Mouse (Mus musculus) midbrain, embryonic 14.5 days (tissue): Measurements from ENCODE around the gene Cgn. TPM values are rescaled to one million over a fixed set of nuclear protein-coding genes. Genes with fewer than 3 reads are reported as not detected.
A peak's percentile ranks its signal among the peaks of the same experiment; 100 is the strongest.

Source experiments
- ATAC-seq: fragments of 200-750 bp; cut with Nextera tagmentation; 2 replicates; pipeline ENCODE4 v1.8.0; 2017; ENCODE audit warnings: moderate number of reproducible peaks, moderate library complexity; ENCODE audit not compliant: low FRiP score, low TSS enrichment
- DNase-seq: peaks from one replicate; pipeline ENCODE4 v3.0.0-alpha.2; 2015
- H3K27ac ChIP-seq: fragments of 300-500 bp; sonication (generic); replicated peaks from 2 replicates; pipeline ENCODE4 v1.5.1; 2014; ENCODE audit warnings: mild to moderate bottlenecking, low read depth, low read length, moderate library complexity
- H3K27me3 ChIP-seq: fragments of 300-500 bp; sonication (generic); 2 replicates; pipeline ENCODE4 v1.6.1; 2014; ENCODE audit warnings: low read length, control low read depth, mixed read lengths; ENCODE audit not compliant: control insufficient read depth, insufficient read depth
- H3K36me3 ChIP-seq: fragments of 300-500 bp; sonication (generic); 2 replicates; pipeline ENCODE4 v1.6.1; 2014; ENCODE audit warnings: low read length, control low read depth; ENCODE audit not compliant: control insufficient read depth, insufficient read depth
- H3K4me1 ChIP-seq: fragments of 300-500 bp; sonication (generic); 2 replicates; pipeline ENCODE4 v1.6.1; 2014; ENCODE audit warnings: mild to moderate bottlenecking, antibody characterized with exemption, low read length, control low read depth; ENCODE audit not compliant: control insufficient read depth, insufficient read depth
- H3K4me2 ChIP-seq: fragments of 300-500 bp; sonication (generic); 2 replicates; pipeline ENCODE4 v1.6.1; 2014; ENCODE audit warnings: mild to moderate bottlenecking, low read length, moderate library complexity
- H3K4me3 ChIP-seq: fragments of 300-500 bp; sonication (generic); replicated peaks from 2 replicates; pipeline ENCODE4 v1.5.1; 2014; ENCODE audit warnings: low read depth, low read length
- H3K9ac ChIP-seq: fragments of 300-500 bp; sonication (generic); replicated peaks from 2 replicates; pipeline ENCODE4 v1.6.1; 2014; ENCODE audit warnings: mild to moderate bottlenecking, low read length, moderate library complexity
- H3K9me3 ChIP-seq: fragments of 300-500 bp; sonication (generic); 2 replicates; pipeline ENCODE4 v1.6.1; 2016; ENCODE audit warnings: low read length, control low read depth, mixed read lengths; ENCODE audit not compliant: control insufficient read depth
- WGBS: fragments of 180-500 bp; shearing (Covaris S2); extraction: QIAGEN DNeasy Blood & Tissue Kit; methylation state at CpG from one replicate; pipeline ENCODE4 v1.1.7; 2014; 5-methylcytosine and 5-hydroxymethylcytosine counted together
- polyA plus RNA-seq: library from polyadenylated mRNA; unstranded; fragments of >200 nt; fragmentation: Nextera tagmentation; extraction: Ambion mirVana; gene quantifications from 2 replicates; pipeline ENCODE4 v1.2.1, GENCODE M21; 2014

Gene Cgn
- polyA plus RNA-seq, 1 experiment from 2014 or later = 5.9 TPM

DNA sequence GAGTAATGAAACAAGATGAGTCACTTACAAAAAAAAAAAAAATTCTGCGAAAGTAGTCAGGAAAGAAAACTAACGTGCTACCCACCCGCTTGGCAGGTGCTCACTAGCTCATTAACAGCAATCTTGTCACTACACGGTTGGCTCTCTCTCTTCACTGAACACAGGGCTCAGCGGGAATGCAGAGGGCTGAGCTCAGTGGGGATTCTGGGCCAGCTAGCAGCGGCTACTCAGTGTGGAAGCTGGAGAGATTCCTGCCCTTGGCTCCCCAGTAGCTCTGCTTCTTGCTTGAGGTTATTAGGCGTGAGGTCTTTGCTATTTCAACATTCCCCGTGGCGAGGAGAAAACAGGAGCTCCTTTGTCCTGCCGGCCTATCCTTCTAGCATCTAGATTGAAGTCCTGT is 17.9 kb upstream of the Cgn start:
- Histone ChIP-seq H3K36me3 (no peaks in the 10 kb centered on the region), H3K27me3 (no peaks in the 10 kb centered on the region), H3K9ac (no peak overlapping the region; the same call in 1 of the 2 replicates), H3K27ac (no peak overlapping the region), H3K4me2 (peak overlapping the region; percentile 30; the same call in 1 of the 2 replicates), H3K9me3 (no peaks in the 10 kb centered on the region), H3K4me1 (no peaks in the 10 kb centered on the region; the same call in 1 of the 2 replicates), H3K4me3 (no peak overlapping the region)
- WGBS = 7% methylated on average over 10 of the region's 10 CpGs
- DNase-seq = peak; percentile 34
- ATAC-seq = no peak

DNA sequence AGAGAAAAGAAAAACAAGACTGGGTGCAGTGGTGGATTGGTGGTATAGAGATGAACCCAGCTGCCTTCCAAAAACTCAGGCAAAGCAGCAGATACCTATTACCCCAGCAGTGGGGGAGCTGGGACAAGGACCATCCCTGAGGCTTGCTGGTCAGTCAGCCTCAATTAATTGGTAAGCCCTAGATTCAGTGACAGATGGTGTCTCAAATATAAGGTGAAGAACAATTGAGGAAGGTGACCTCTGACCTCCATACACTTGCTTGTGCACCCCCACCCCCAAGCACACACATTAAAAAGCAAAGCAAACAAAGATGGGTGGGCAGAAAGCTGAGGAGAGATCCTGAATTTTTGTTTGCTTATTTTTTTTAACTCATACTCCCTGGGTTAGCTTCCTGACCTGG is 9.9 kb upstream of the Cgn start:
- Histone ChIP-seq H3K9me3 (no peaks in the 10 kb centered on the region), H3K4me2 (no peak overlapping the region), H3K4me3 (no peak overlapping the region), H3K4me1 (no peaks in the 10 kb centered on the region), H3K27me3 (no peaks in the 10 kb centered on the region), H3K27ac (no peak overlapping the region), H3K36me3 (no peaks in the 10 kb centered on the region), H3K9ac (no peak overlapping the region)
- ATAC-seq (no peak), DNase-seq (no peak)

DNA sequence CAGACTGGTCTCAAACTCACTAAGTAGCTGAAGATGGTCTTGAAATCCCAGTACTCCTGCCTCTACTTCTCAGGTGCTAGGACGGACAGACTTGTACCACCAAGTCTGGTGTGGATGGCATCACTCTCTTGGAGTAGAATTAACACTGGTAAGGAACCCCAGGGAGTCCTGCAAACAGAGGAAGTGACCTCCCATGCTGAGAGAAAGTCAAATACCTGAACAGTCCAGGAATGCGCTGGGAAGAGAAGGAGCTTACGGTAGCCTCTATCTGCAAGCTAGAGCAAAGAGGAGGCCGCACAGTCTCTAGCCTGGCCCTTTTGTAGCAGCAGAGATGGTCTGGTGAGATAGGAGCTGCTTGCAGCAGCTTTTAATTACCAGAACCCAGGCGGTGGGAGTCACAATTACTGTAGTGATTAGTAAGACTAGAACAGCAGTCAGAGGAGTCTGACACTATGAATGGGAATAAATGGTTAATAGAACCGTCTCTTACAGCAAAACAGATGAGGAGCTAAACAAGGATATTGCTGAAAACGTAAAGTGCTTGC is 9.4 kb upstream of the Cgn start:
- 65% methylated on average over 7 of the region's 7 CpGs for WGBS
- ATAC-seq (no peak), DNase-seq (no peak)

DNA sequence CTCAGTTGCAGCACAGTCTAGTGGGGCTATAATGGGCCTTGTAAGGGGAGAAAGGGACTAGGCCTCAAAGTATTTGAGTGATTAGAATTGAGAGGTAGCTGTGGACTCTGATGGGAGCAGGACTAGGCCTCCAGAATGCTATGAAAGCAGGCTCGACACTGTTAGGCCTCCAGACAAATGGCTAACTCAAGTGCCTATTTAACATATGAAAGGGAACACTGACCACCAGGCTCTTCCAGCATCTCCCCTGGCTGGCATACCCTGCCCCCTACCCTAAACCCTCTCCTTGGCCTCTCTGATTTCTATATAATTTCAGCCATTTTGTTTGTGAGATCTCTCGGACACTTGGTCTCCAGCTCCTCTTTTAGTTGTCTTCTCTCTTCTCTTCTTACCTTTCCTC is 8.1 kb upstream of the Cgn start:
- 51% methylated on average over 2 of the region's 2 CpGs for WGBS
- H3K9me3 ChIP-seq = no peaks in the 10 kb centered on the region
- H3K27ac ChIP-seq = no peak overlapping the region
- ATAC-seq (no peak), DNase-seq (no peak)
- no peak overlapping the region for H3K4me3 ChIP-seq
- no peaks in the 10 kb centered on the region for H3K36me3 ChIP-seq
- H3K4me2 ChIP-seq = no peak overlapping the region
- H3K27me3 ChIP-seq = no peaks in the 10 kb centered on the region
- no peak overlapping the region for H3K9ac ChIP-seq
- no peaks in the 10 kb centered on the region for H3K4me1 ChIP-seq

More for the DNA sequence above, 9.4 kb upstream of the Cgn start:
- Histone ChIP-seq H3K27me3 (no peaks in the 10 kb centered on the region), H3K27ac (no peak overlapping the region), H3K4me2 (no peak overlapping the region), H3K4me3 (no peak overlapping the region), H3K36me3 (no peaks in the 10 kb centered on the region), H3K4me1 (no peaks in the 10 kb centered on the region), H3K9ac (no peak overlapping the region), H3K9me3 (no peaks in the 10 kb centered on the region)

GRCm38 (mm10) chr3:94793672-94794071 is 7.4 kb upstream of the Cgn start:
- ATAC-seq = no peak
- Histone ChIP-seq H3K9ac (no peak overlapping the region), H3K27ac (no peak overlapping the region), H3K27me3 (no peaks in the 10 kb centered on the region), H3K4me2 (no peak overlapping the region), H3K36me3 (no peaks in the 10 kb centered on the region), H3K4me3 (no peak overlapping the region), H3K4me1 (no peaks in the 10 kb centered on the region), H3K9me3 (no peaks in the 10 kb centered on the region)
- WGBS = 90% methylated on average over 2 of the region's 2 CpGs
- DNase-seq = no peak

- Histone ChIP-seq H3K4me3 (no peak overlapping the region), H3K36me3 (no peaks in the 10 kb centered on the region), H3K27ac (no peak overlapping the region), H3K9me3 (no peaks in the 10 kb centered on the region), H3K4me2 (no peak overlapping the region), H3K4me1 (no peaks in the 10 kb centered on the region), H3K27me3 (no peaks in the 10 kb centered on the region), H3K9ac (no peak overlapping the region)
- DNase-seq (no peak), ATAC-seq (no peak)
- WGBS = 91% methylated on average over 2 of the region's 2 CpGs
These were observed 6.0 kb upstream of the Cgn start for GRCm38 (mm10) chr3:94792258-94792657.

GRCm38 (mm10) chr3:94789516-94789915 is 3.2 kb upstream of the Cgn start:
- ATAC-seq (no peak), DNase-seq (peak; percentile 39)
- no peaks in the 10 kb centered on the region for H3K4me1 ChIP-seq
- H3K36me3 ChIP-seq = no peaks in the 10 kb centered on the region
- 87% methylated on average over 2 of the region's 2 CpGs for WGBS
- no peaks in the 10 kb centered on the region for H3K9me3 ChIP-seq
- no peak overlapping the region for H3K9ac ChIP-seq
- H3K4me3 ChIP-seq = no peak overlapping the region
- H3K27me3 ChIP-seq = no peaks in the 10 kb centered on the region; the same call in 1 of the 2 replicates
- no peak overlapping the region for H3K4me2 ChIP-seq
- H3K27ac ChIP-seq = no peak overlapping the region

GRCm38 (mm10) chr3:94789071-94789470 is 2.8 kb upstream of the Cgn start:
- Histone ChIP-seq H3K27ac (no peak overlapping the region), H3K4me2 (no peak overlapping the region)

DNA sequence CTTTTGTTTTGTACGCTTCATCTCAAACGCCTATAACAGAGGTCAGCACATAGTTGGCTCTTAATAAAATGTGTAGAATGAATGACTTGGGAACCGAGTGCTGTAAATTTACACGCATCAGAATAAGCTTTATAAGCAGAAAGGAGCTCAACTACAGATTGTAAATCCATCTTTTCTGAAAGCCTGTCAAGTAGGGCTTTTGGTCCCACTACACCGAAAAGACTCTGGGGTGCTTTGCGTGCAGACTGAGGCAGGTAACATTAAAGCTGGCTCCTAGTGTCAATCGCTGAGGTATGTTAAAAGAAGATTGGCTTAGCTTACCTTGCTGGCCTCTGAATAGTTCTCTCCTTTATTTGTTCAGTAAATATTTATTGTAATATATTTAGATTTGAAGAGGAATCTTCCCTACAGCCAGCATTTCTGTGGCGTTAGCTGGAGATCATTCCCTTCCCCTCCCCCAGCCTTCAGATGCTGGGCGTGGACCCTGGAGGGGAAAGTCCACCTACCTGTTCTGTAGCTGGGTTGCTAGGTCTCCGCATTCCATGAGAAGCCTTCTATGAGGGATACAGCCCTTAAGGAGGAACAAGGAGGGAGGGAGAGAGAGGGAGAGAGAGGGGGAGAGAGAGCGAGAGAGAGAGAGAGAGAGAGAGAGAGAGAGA is 959 bp upstream of the Cgn start:
- H3K4me3 ChIP-seq = peak overlapping the region; percentile 49
- DNase-seq (peak; percentile 69), ATAC-seq (no peak)
- H3K27ac ChIP-seq = peak overlapping the region; percentile 87
- no peaks in the 10 kb centered on the region for H3K36me3 ChIP-seq
- no peaks in the 10 kb centered on the region for H3K9me3 ChIP-seq
- WGBS = 2% methylated on average over 10 of the region's 11 CpGs
- H3K27me3 ChIP-seq = no peaks in the 10 kb centered on the region; the same call in 1 of the 2 replicates
- H3K4me2 ChIP-seq = peak overlapping the region; percentile 90
- no peaks in the 10 kb centered on the region for H3K4me1 ChIP-seq
- H3K9ac ChIP-seq = peak overlapping the region; percentile 63

More at GRCm38 (mm10) chr3:94789071-94789470, 2.8 kb upstream of the Cgn start:
- Histone ChIP-seq H3K9me3 (no peaks in the 10 kb centered on the region), H3K4me1 (no peaks in the 10 kb centered on the region), H3K4me3 (no peak overlapping the region), H3K36me3 (no peaks in the 10 kb centered on the region), H3K27me3 (no peaks in the 10 kb centered on the region; the same call in 1 of the 2 replicates), H3K9ac (no peak overlapping the region)
- ATAC-seq = no peak
- no peak for DNase-seq
- WGBS = 97% methylated on average over 1 of the region's 1 CpGs
